Mouse (Mus musculus): ENCODE results near the gene Serpinb3d. TPM values are rescaled to one million over a fixed set of nuclear protein-coding genes. Genes with fewer than 3 reads are reported as not detected.
"Not testable (repeated sequence)": the region's sequence is repeated elsewhere in the genome, so short reads cannot be mapped to it uniquely, and the experiment has no call there.

Serpinb3d gene
- total RNA-seq (2021), result not detected
- long read RNA-seq, experiment 1, result 0 reads
- long read RNA-seq, experiment 2, result 0 reads

- DNase-seq, result no peak
Measured at GRCm38 (mm10) chr1:107083406-107083805, at the start of gene Serpinb3d. Gene Serpinb3d, minus strand, starts transcription at chr1:107083506.

DNA sequence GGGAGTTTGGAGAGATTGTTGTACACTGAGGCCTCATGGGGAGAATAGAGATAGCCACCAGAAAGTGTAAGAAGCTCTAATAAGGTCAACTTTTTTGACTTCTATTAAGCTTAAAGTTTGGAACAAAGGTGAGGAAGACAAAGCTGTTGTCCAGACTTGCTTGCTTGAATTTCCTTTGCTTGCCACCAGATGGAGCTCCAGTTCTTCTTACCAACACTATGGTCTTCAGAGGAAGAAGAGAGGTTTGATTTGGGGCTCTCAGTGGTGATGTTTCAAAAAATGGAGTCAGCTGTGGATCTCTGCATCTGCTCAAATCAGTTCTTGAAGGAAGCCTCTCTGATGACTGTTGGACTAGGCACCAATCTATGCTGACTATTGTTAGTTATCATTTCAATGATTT lies 44.1 kb upstream of the Serpinb3d start:
- DNase-seq, result peak in 1 of 2 experiments; percentile 2

DNA sequence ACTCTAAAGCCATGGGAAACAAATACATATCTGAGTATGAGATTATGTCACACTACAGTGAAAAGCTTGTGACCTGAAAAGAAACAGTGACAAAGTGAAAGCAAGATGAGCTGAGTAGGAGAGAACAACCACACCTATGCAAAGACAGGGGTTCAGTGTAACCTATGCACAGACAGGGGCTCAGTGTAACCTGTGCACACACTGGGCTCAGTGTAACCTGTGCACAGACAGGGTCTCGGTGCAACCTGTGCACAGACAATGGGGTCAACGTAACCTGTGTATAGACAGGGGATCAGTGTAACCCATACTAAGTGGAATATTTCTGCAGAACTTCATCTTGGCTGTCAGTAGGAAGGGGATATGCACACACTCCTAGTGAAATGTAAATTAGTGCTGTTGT lies 15.1 kb upstream of the Serpinb3d start:
- DNase-seq, result no peak

- no peak for DNase-seq
Measured at GRCm38 (mm10) chr1:107052203-107052602, 31.1 kb downstream of the Serpinb3d start, which contains the start of gene Serpinb3a. Gene Serpinb3a, minus strand, starts transcription at chr1:107052303.

GRCm38 (mm10) chr1:107034236-107034635 lies 49.1 kb downstream of the Serpinb3d start:
- not testable (repeated sequence) for DNase-seq

Other genes starting within 250 kb of the Serpinb3d start
- gene Serpinb5, start 222.3 kb downstream of the Serpinb3d start, total RNA-seq (2021), result not detected
- not detected for gene Serpinb12, start 149.1 kb downstream of the Serpinb3d start, total RNA-seq (2021)
- not detected for gene Serpinb13, start 102.5 kb downstream of the Serpinb3d start, total RNA-seq (2021)
- gene Serpinb3a, start 31.2 kb downstream of the Serpinb3d start, total RNA-seq (2021), result not detected
- gene Serpinb3b, start 194.9 kb upstream of the Serpinb3d start, total RNA-seq (2021), result not detected
- not detected for gene Serpinb3c, start 194.9 kb upstream of the Serpinb3d start, total RNA-seq (2021)

All from heart, adult 18-20 months (tissue).